Mouse (Mus musculus) limb, embryonic 14.5 days (tissue): ENCODE results near the gene Rps6kb2. TPM values are rescaled to one million over a fixed set of nuclear protein-coding genes. Genes with fewer than 3 reads are reported as not detected.

Experiments used
- ATAC-seq: fragments of 200-750 bp; cut with Nextera tagmentation; 2 replicates; pipeline ENCODE4 v1.8.0; 2017; ENCODE audit warnings: low read depth, moderate number of reproducible peaks, moderate TSS enrichment; ENCODE audit not compliant: low FRiP score
- DNase-seq: peaks from one replicate; pipeline ENCODE4 v3.0.0-alpha.2; 2015; ENCODE audit warnings: low spot score
- H3K27ac ChIP-seq: fragments of 300-500 bp; sonication (generic); replicated peaks from 2 replicates; pipeline ENCODE4 v1.5.1; 2014; ENCODE audit warnings: low read depth, mild to moderate bottlenecking, low read length, moderate library complexity, mixed read lengths
- H3K27me3 ChIP-seq: fragments of 300-500 bp; sonication (generic); 2 replicates; pipeline ENCODE4 v1.6.1; 2014; ENCODE audit warnings: low read length, mixed read lengths; ENCODE audit not compliant: control insufficient read depth, insufficient read depth
- H3K36me3 ChIP-seq: fragments of 300-500 bp; sonication (generic); 2 replicates; pipeline ENCODE4 v1.6.1; 2014; ENCODE audit warnings: mild to moderate bottlenecking, low read length, moderate library complexity, mixed read lengths; ENCODE audit not compliant: control insufficient read depth, insufficient read depth
- H3K4me1 ChIP-seq: fragments of 300-500 bp; sonication (generic); 2 replicates; pipeline ENCODE4 v1.6.1; 2014; ENCODE audit warnings: antibody characterized with exemption, low read length, mixed read lengths; ENCODE audit not compliant: control insufficient read depth, insufficient read depth
- H3K4me2 ChIP-seq: fragments of 300-500 bp; sonication (generic); replicated peaks from 2 replicates; pipeline ENCODE4 v1.6.1; 2014; ENCODE audit warnings: low read depth, mild to moderate bottlenecking, low read length, moderate library complexity; ENCODE audit not compliant: severe bottlenecking
- H3K4me3 ChIP-seq: fragments of 300-500 bp; sonication (generic); replicated peaks from 2 replicates; pipeline ENCODE4 v1.5.1; 2014; ENCODE audit warnings: low read length
- H3K9ac ChIP-seq: fragments of 300-500 bp; sonication (generic); 2 replicates; pipeline ENCODE4 v1.6.1; 2014; ENCODE audit warnings: mild to moderate bottlenecking, low read depth, low read length, moderate library complexity; ENCODE audit not compliant: severe bottlenecking
- H3K9me3 ChIP-seq: fragments of 300-500 bp; sonication (generic); 2 replicates; pipeline ENCODE4 v1.6.1; 2016; ENCODE audit warnings: low read length; ENCODE audit not compliant: control insufficient read depth
- POLR2A ChIP-seq: fragments of 200-500 bp; IDR thresholded peaks from 2 replicates; pipeline ENCODE4 v1.8.0; 2012; ENCODE audit warnings: inconsistent platforms, mild to moderate bottlenecking, moderate library complexity, borderline replicate concordance; ENCODE audit not compliant: insufficient read depth, insufficient read length; ENCODE audit errors: extremely low read depth
- WGBS: fragments of 180-500 bp; shearing (Covaris S2); extraction: QIAGEN DNeasy Blood & Tissue Kit; methylation state at CpG from one replicate; pipeline ENCODE4 v1.1.7; 2014; 5-methylcytosine and 5-hydroxymethylcytosine counted together
- polyA plus RNA-seq, 2 experiments: library from polyadenylated mRNA; depleted of rRNA in 1 of 2; stranded (reverse) in 1 of 2; unstranded in 1 of 2; fragments of >200 nt; fragmentation: Nextera tagmentation in 1 of 2; extraction: Ambion mirVana in 1 of 2; gene quantifications; 2 replicates each; pipeline versions ENCODE4 v1.2.1 to v1.2.3; 2012 to 2014

Gene Rps6kb2
- polyA plus RNA-seq, 2 experiments = 43.0 to 76.4 TPM

DNA sequence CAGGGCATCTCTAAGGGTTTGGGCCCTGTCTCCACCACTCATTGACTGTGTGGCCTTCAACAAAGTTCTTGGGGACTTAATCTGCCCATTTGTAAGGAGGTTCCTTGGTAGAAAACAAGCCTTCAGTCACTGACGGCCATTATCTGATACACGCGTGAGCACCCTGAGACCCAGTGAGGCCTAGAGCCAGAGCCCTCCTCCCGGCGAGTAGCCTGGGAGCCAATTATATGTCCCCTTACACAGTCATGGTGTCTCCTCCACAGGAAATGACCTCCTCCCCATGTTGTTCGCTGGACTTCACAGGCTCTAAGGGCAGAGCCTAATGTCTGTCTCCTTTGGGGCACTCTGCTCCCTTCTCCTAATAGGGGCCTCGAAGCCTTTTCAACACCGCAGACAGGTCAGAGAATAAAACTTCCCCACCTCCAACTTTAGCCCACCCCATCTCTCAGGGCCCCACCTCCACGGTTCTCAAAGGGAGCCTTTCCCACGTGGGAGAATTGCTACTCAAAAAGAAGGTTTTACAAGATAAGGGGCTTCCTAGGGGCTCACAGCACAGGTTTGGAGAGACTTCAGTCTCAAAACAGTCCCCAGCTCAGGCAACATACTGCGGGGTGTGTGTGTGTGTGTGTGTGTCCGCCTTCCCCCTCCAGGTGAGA lies 16.7 kb downstream of the Rps6kb2 start:
- no peak overlapping the region for H3K4me3 ChIP-seq
- no peak for TF ChIP-seq POLR2A
- H3K36me3 ChIP-seq = peaks cover 18% of the 10 kb centered on the region
- no peaks in the 10 kb centered on the region for H3K9me3 ChIP-seq
- 62% methylated on average over 12 of the region's 12 CpGs for WGBS
- no peak overlapping the region for H3K27ac ChIP-seq
- no peak overlapping the region for H3K9ac ChIP-seq
- H3K4me2 ChIP-seq = no peak overlapping the region
- DNase-seq (no peak), ATAC-seq (no peak)
- peaks cover 12% of the 10 kb centered on the region for H3K4me1 ChIP-seq
- no peaks in the 10 kb centered on the region for H3K27me3 ChIP-seq

DNA sequence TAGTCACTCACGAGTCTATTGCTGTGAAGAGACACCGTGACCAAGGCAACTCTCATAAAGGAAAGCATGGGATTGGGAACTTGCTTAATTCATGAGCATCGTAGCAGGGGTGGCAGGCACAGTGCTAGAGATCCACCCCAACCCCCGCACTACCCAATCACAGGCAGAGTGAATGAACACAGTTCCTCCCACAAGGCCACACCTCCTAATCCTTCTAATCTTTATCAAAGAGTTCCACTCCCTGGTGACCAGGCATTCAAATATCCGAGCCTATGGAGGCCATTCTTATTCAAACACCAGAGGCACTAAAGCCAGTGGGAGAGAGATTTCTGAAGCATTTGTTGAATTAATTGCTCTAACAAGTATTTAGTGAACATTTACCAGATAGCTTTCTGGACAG lies 17.2 kb downstream of the Rps6kb2 start:
- H3K9ac ChIP-seq = no peak overlapping the region
- H3K27ac ChIP-seq = no peak overlapping the region
- peaks cover 13% of the 10 kb centered on the region for H3K36me3 ChIP-seq
- 94% methylated on average over 5 of the region's 5 CpGs for WGBS
- no peaks in the 10 kb centered on the region for H3K9me3 ChIP-seq
- H3K4me1 ChIP-seq = peaks cover 12% of the 10 kb centered on the region
- H3K4me2 ChIP-seq = no peak overlapping the region
- no peaks in the 10 kb centered on the region for H3K27me3 ChIP-seq
- no peak for DNase-seq
- no peak overlapping the region for H3K4me3 ChIP-seq
- TF ChIP-seq POLR2A = no peak
- no peak for ATAC-seq

DNA sequence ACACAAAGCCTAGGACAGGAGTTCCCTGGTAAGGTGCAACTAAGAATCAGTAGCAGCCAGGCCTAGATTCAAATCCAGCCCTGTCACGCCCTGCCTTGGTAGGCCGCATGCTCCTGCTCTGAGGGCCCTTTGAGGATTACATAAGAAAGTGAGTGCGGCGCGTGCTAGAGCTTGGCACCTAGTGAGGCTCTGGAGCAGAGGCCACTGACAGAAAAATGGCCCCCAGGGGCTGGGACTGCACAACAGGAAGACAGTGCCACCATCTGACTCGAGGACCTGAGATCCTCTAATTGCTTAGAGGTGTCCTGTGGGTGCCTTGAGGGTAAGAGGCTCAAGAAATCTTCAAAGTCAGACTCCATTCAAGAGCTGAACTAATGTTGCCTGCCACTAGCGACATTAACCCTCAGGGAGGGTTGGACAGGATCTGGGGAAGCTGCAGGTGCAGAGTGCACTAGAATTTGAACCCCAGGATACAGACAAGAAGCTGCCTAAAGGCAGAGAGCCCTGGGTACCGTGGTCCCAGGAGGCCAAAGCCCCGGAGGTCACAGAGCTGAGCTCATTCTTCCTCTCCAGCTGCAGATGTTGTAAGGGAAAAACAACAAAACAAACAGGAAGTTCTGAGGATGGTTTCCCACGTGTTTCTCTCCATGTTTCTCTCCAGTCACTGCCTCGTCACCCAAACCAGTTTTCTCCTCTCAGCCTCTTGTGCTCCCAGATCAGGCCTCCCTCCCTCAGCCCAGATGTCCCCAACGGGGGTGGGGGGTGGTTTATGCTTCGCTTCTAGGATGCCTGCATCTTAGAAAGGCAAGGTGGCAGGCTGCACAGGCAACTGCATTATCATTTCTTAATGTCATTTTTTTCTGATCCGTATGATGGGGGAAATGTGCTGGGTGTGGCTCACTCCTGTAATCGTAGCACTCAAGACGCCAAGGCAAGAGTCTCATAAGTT lies 18.3 kb downstream of the Rps6kb2 start:
- ATAC-seq = no peak

DNA sequence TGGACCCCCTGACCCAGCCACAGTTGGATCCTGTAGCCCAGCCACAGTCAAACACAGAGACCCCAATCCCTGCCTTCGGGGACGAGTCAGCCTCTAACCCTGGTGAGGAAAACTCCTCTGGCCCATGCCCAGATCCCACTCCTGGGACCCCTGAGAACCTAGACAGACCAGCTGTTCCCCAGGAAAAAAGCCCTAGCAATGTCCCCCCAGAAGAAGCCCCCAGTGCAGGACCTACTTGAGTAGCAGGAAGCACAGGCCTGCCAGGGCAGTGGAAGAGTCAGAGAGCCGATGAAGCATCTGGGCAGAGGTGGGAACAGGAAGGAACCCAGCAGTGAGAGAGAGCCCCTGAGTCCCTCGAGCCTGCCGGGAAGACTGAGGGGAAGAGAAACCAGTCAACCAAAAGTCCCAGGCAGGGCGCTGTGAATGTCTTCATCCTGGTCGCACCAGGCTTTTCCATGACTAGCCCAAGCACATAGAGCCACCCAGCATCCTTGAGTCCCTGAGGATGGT lies 19.3 kb downstream of the Rps6kb2 start, which contains the start of gene Cabp4:
Gene Cabp4 (minus strand): TSS at position 275 of the 510 bp plus-strand sequence.
- Histone ChIP-seq H3K4me2 (no peak within 1 kb of the TSS), H3K36me3 (no peaks in the 10 kb centered on the region), H3K27ac (no peak within 1 kb of the TSS), H3K9me3 (no peaks in the 10 kb centered on the region), H3K4me3 (no peak within 1 kb of the TSS), H3K4me1 (peaks cover 3% of the 10 kb centered on the region; the same call in 1 of the 2 replicates), H3K27me3 (no peaks in the 10 kb centered on the region), H3K9ac (no peak within 1 kb of the TSS)
- WGBS = 63% methylated on average over 5 of the region's 7 CpGs
- ATAC-seq = no peak
- no peak for DNase-seq
- no peak for TF ChIP-seq POLR2A

More for the DNA sequence above, 18.3 kb downstream of the Rps6kb2 start:
- 78% methylated on average over 16 of the region's 16 CpGs for WGBS
- peaks cover 12% of the 10 kb centered on the region for H3K4me1 ChIP-seq
- no peak for TF ChIP-seq POLR2A
- H3K4me2 ChIP-seq = no peak overlapping the region
- no peak overlapping the region for H3K27ac ChIP-seq
- no peaks in the 10 kb centered on the region for H3K9me3 ChIP-seq
- no peak for DNase-seq
- H3K27me3 ChIP-seq = no peaks in the 10 kb centered on the region
- no peak overlapping the region for H3K4me3 ChIP-seq
- H3K36me3 ChIP-seq = peaks cover 2% of the 10 kb centered on the region; the same call in 1 of the 2 replicates
- no peak overlapping the region for H3K9ac ChIP-seq
